Mouse (Mus musculus) neural tube, postnatal 0 days (tissue): ENCODE measurements around the gene Blvrb. TPM values are rescaled to one million over a fixed set of nuclear protein-coding genes. Genes with fewer than 3 reads are reported as not detected.

Experiments
- polyA plus RNA-seq: library from polyadenylated mRNA; unstranded; fragments of >200 nt; fragmentation: Nextera tagmentation; extraction: Ambion mirVana; gene quantifications from 2 replicates; pipeline ENCODE4 v1.2.1, GENCODE M21; 2015

The Blvrb gene
- polyA plus RNA-seq: 25.8 TPM in 2 replicates

DNA sequence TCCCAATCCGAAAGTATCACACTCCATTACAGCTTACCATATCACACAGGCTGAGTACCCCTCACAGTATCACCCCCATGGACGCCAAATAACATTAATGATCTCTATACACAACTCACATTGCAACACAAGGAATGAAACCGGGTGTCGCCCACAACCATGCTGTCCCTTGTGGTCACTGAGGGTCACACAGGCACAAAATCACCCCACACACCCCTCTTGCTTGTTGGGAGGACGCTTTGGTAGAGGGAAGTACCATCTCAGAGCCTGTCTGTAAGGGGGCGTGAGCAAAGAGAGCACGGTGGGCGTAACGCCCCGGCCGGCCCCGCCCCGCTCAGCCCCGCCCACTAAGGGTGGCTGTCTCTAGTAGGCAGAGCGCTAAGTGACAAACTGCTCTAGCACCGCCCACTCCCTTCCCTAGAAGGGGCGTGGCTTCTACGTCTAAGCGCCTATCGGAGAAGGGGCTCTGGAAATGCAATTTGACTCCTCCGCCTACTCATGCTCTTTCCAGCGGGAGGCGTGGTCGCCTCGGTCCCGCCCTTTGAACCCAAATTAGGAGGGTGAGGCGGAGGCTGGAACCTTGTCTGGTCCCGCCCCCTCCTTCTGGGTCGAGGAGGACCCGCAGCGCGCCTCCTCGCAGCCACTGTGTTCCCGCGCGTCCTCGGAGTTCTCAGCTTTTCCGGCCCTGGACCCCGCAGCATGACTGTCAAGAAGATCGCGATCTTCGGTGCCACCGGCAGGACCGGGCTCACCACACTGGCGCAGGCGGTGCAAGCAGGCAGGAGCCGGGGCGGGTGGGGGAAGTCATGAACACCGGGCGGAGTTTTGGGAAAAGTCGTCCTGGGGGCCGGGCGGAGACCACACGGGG is at the start of gene Blvrb, which contains the start of gene Sptbn4:
Blvrb (plus strand) TSS at position 560 of the 868 bp plus-strand sequence.
Sptbn4 (minus strand) TSS at position 268 of the 868 bp plus-strand sequence.

DNA sequence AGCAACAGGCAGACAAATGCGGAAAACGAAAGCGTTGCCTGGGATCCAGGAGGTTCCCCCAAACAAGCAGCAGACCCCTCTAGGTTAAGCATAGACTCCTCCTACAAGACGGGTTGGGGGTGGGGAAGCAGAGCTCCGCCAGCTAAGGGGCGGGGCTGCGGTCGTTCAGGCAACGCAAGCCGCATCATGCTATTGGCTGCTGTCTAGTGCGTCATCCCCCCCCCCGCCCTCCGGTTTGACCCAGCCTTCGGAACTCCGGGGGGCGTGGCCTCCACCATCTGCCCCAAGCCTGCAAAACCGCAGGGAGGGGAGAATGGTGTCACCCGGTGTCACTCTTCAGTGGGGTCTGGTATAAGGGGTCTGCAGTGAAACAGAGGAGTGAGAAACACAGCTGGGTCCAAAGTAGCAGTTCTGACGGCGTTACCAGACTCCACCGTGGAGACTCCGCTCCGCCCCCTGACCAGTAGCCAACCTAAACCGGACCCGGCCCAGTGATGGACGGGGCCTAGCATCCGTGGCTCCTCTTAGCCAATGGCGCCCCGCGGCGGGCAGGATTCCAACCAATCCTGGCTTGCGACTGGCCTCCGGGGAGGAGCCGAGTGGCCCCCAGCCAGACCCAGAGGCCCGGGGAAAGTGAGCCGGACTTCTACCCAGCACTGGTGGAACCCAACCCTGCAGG is 25.5 kb downstream of the Blvrb start, which contains the start of gene Sertad3:
Sertad3 (plus strand) TSS at position 613 of the 679 bp plus-strand sequence.

GRCm38 (mm10) chr7:27486770-27487697 is 39.3 kb downstream of the Blvrb start, which contains the start of gene Sertad1:
TSS of gene Sertad1 (plus strand) at chr7:27486910.

GRCm38 (mm10) chr7:27499036-27499435 is 51.3 kb downstream of the Blvrb start, which contains the start of gene Prx:
TSS of gene Prx (plus strand) at chr7:27499324.

Other genes with a start within 250 kb of the Blvrb start
- gene Itpkc, start 219.3 kb upstream of the Blvrb start, polyA plus RNA-seq: 5.0 and 5.6 TPM in 2 replicates
- 16.1 and 16.7 TPM in 2 replicates for gene Coq8b, start 215.0 kb upstream of the Blvrb start, polyA plus RNA-seq
- gene Numbl, start 189.5 kb upstream of the Blvrb start, polyA plus RNA-seq: 57.0 and 57.6 TPM in 2 replicates
- gene Ltbp4, start 110.3 kb upstream of the Blvrb start, polyA plus RNA-seq: 11.5 and 15.6 TPM in 2 replicates
- gene Shkbp1, start 92.0 kb upstream of the Blvrb start, polyA plus RNA-seq: 16.3 and 17.5 TPM in 2 replicates
- gene Gm20479, start 90.6 kb upstream of the Blvrb start, polyA plus RNA-seq: not detected in 2 replicates
- gene Sptbn4, start 292 bp upstream of the Blvrb start, polyA plus RNA-seq: 4.6 and 4.8 TPM in 2 replicates
- gene Sertad3, start 25.8 kb downstream of the Blvrb start, polyA plus RNA-seq: 7.0 and 7.1 TPM in 2 replicates
- gene Sertad1, start 38.9 kb downstream of the Blvrb start, polyA plus RNA-seq: 13.0 and 13.5 TPM in 2 replicates
- gene Prx, start 51.3 kb downstream of the Blvrb start, polyA plus RNA-seq: 11.1 and 14.5 TPM in 2 replicates
- gene Hipk4, start 75.3 kb downstream of the Blvrb start, polyA plus RNA-seq: 3.5 and 3.6 TPM in 2 replicates
- 287 and 317 TPM in 2 replicates for gene Pld3, start 105.2 kb downstream of the Blvrb start, polyA plus RNA-seq
- 27.1 and 27.5 TPM in 2 replicates for gene 2310022A10Rik, start 105.3 kb downstream of the Blvrb start, polyA plus RNA-seq
- gene Akt2, start 143.6 kb downstream of the Blvrb start, polyA plus RNA-seq: 46.8 and 47.0 TPM in 2 replicates
- 171 and 182 TPM in 2 replicates for gene Ttc9b, start 205.9 kb downstream of the Blvrb start, polyA plus RNA-seq
- 27.5 and 30.3 TPM in 2 replicates for gene Map3k10, start 226.6 kb downstream of the Blvrb start, polyA plus RNA-seq
- 9.3 and 9.7 TPM in 2 replicates for gene Zfp607b, start 241.4 kb downstream of the Blvrb start, polyA plus RNA-seq